Mouse (Mus musculus) liver, embryonic 14.5 days (tissue): Measurements from ENCODE around the gene Fam193a. TPM values are rescaled to one million over a fixed set of nuclear protein-coding genes. Genes with fewer than 3 reads are reported as not detected.

Experiments
- ATAC-seq: fragments of 200-750 bp; cut with Nextera tagmentation; 2 replicates; pipeline ENCODE4 v1.8.0; 2017; ENCODE audit warnings: moderate number of reproducible peaks, mild to moderate bottlenecking, moderate library complexity; ENCODE audit not compliant: insufficient read depth
- DNase-seq, 3 experiments: peaks; one replicate each; pipeline ENCODE4 v3.0.0-alpha.2; 2012 to 2013; ENCODE audit warnings: low read depth in 3 of 3, low spot score in 3 of 3
- H3K27ac ChIP-seq: fragments of 300-500 bp; sonication (generic); 2 replicates; pipeline ENCODE4 v1.5.1; 2014; ENCODE audit warnings: moderate library complexity, mild to moderate bottlenecking, control low read depth, inconsistent platforms
- H3K27me3 ChIP-seq: fragments of 300-500 bp; sonication (generic); 2 replicates; pipeline ENCODE4 v1.6.1; 2014; ENCODE audit warnings: mild to moderate bottlenecking, low read length, moderate library complexity; ENCODE audit not compliant: control insufficient read depth, insufficient read depth
- H3K36me3 ChIP-seq: fragments of 300-500 bp; sonication (generic); replicated peaks from 2 replicates; pipeline ENCODE4 v1.6.1; 2014; ENCODE audit warnings: low read depth; ENCODE audit not compliant: control insufficient read depth, insufficient read depth
- H3K4me1 ChIP-seq, 2 experiments: fragments of 200-500 bp in 1 of 2; fragments of 300-500 bp in 1 of 2; sonication (generic) in 1 of 2; replicated peaks; 2 replicates each; pipeline ENCODE4 v1.6.1; 2012 to 2014; ENCODE audit warnings: antibody characterized with exemption in 1 of 2, inconsistent platforms in 1 of 2, low read length in 1 of 2; ENCODE audit not compliant: control insufficient read depth in 2 of 2, insufficient read depth in 2 of 2
- H3K4me2 ChIP-seq: fragments of 300-500 bp; sonication (generic); 2 replicates; pipeline ENCODE4 v1.6.1; 2014; ENCODE audit warnings: low read depth, mild to moderate bottlenecking, control low read depth, moderate library complexity
- H3K4me3 ChIP-seq, 2 experiments: fragments of 200-500 bp in 1 of 2; fragments of 300-500 bp in 1 of 2; sonication (generic) in 1 of 2; 2 replicates each; pipeline ENCODE4 v1.5.1; 2012 to 2014; ENCODE audit warnings: low read depth in 2 of 2, low read length in 2 of 2, mild to moderate bottlenecking in 2 of 2, control low read depth in 1 of 2, inconsistent platforms in 1 of 2, moderate library complexity in 1 of 2; ENCODE audit not compliant: insufficient read depth in 1 of 2
- H3K9ac ChIP-seq: fragments of 300-500 bp; sonication (generic); replicated peaks from 2 replicates; pipeline ENCODE4 v1.6.1; 2014; ENCODE audit warnings: mild to moderate bottlenecking, control low read depth, moderate library complexity
- H3K9me3 ChIP-seq: fragments of 300-500 bp; sonication (generic); 2 replicates; pipeline ENCODE4 v1.6.1; 2016; ENCODE audit warnings: low read length, mixed read lengths; ENCODE audit not compliant: control insufficient read depth
- CTCF ChIP-seq: IDR thresholded peaks from 2 replicates; pipeline ENCODE4 v1.5.1; 2016; ENCODE audit warnings: antibody characterized with exemption, low read depth, control low read depth
- EP300 ChIP-seq: IDR thresholded peaks from 2 replicates; pipeline ENCODE4 v1.6.1; 2016; ENCODE audit warnings: antibody characterized with exemption, low read depth
- WGBS: fragments of 180-500 bp; shearing (Covaris S2); extraction: QIAGEN DNeasy Blood & Tissue Kit; methylation state at CpG from one replicate; pipeline ENCODE4 v1.1.7; 2014; ENCODE audit not compliant: insufficient replicate concordance; 5-methylcytosine and 5-hydroxymethylcytosine counted together
- polyA plus RNA-seq, 2 experiments: library from polyadenylated mRNA; depleted of rRNA in 1 of 2; stranded (reverse) in 1 of 2; unstranded in 1 of 2; fragments of >200 nt; fragmentation: Nextera tagmentation in 1 of 2; extraction: Ambion mirVana in 1 of 2; gene quantifications; 2 replicates each; pipeline versions ENCODE4 v1.2.1 to v1.2.3; 2012 to 2014

Fam193a gene
- polyA plus RNA-seq, 2 experiments, result 2.9 to 6.4 TPM

DNA sequence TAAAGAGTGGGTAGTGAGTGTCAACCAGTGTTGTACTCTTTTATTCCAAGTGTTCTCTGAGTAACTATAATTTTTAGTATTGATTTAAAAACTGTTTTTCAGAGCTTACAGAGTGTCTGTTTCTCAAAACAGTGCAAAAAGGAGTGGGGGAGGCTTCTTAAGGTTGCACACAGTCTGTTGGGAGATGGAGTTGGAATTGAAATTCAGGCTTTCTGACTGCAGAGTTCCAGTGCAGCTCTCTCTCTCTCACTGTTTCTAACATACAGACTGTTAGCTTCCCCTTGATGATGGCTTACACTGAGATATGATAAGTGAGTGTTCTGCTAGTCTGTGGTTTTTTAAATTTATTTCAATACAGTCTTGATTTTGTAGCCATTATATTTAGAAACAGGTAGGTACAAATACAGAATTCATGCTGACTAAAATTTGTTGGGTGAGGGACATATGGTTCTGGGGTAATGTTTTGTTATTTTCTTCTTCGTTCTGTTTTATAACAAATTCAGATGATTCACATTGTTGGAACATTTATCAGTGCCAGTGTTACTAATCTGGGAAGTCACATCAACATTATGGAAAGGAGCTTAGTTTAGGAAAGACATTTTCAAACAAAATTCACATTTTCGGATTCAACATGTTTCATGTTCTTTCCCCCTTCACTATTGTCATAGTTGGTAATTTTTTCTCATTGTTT is 26.3 kb downstream of the Fam193a start:
- ATAC-seq (no peak), DNase-seq (no peak)
- TF ChIP-seq EP300 (no peak), CTCF (no peak)
- H3K4me1 ChIP-seq, result peaks cover 3% of the 10 kb centered on the region in 2 experiments; a peak in 1 of 4 replicates
- H3K9me3 ChIP-seq, result no peaks in the 10 kb centered on the region
- H3K27ac ChIP-seq, result no peak overlapping the region
- H3K4me2 ChIP-seq, result no peak overlapping the region
- no peak overlapping the region for H3K4me3 ChIP-seq
- no peaks in the 10 kb centered on the region for H3K27me3 ChIP-seq
- no peak overlapping the region for H3K9ac ChIP-seq
- no peaks in the 10 kb centered on the region for H3K36me3 ChIP-seq
- 72% methylated on average over 2 of the region's 2 CpGs for WGBS

DNA sequence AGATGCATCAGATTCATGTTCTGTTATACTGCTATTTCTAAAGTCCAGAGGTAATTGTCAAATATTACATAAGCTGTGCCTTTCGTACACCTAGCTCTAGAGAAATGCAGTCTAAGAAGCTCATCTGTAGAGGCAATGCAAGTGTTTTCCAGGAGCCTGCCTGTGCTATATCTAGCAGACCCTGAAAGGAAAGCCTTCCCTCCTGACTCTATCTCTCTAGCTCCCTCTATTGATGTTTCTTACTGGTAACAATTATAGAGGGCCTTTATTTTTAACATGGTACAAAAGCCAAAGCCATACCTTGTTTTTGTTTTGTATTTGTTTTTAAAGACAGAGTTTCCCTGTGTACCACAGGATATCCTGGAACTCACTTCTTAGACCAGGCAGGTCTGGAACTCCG is 28.1 kb downstream of the Fam193a start:
- H3K4me2 ChIP-seq, result no peak overlapping the region
- DNase-seq (no peak), ATAC-seq (no peak)
- H3K36me3 ChIP-seq, result no peaks in the 10 kb centered on the region
- TF ChIP-seq EP300 (no peak), CTCF (no peak; the same call in 1 of the 2 replicates)
- H3K27ac ChIP-seq, result no peak overlapping the region
- H3K9me3 ChIP-seq, result no peaks in the 10 kb centered on the region
- H3K27me3 ChIP-seq, result no peaks in the 10 kb centered on the region
- H3K4me1 ChIP-seq, result peaks cover 3% of the 10 kb centered on the region in 2 experiments; a peak in 1 of 4 replicates
- H3K4me3 ChIP-seq, result no peak overlapping the region
- H3K9ac ChIP-seq, result no peak overlapping the region
- WGBS, result 68% methylated on average over 2 of the region's 2 CpGs

GRCm38 (mm10) chr5:34398326-34398725 is 28.6 kb downstream of the Fam193a start:
- H3K36me3 ChIP-seq, result no peaks in the 10 kb centered on the region
- no peaks in the 10 kb centered on the region for H3K9me3 ChIP-seq
- TF ChIP-seq CTCF (no peak), EP300 (no peak)
- peaks cover 3% of the 10 kb centered on the region in 2 experiments; a peak in 1 of 4 replicates for H3K4me1 ChIP-seq
- no peaks in the 10 kb centered on the region for H3K27me3 ChIP-seq
- no peak overlapping the region for H3K9ac ChIP-seq
- no peak overlapping the region for H3K27ac ChIP-seq
- no peak overlapping the region for H3K4me3 ChIP-seq
- ATAC-seq, result no peak
- no peak overlapping the region for H3K4me2 ChIP-seq
- no peak for DNase-seq
- 56% methylated on average over 1 of the region's 1 CpGs for WGBS

DNA sequence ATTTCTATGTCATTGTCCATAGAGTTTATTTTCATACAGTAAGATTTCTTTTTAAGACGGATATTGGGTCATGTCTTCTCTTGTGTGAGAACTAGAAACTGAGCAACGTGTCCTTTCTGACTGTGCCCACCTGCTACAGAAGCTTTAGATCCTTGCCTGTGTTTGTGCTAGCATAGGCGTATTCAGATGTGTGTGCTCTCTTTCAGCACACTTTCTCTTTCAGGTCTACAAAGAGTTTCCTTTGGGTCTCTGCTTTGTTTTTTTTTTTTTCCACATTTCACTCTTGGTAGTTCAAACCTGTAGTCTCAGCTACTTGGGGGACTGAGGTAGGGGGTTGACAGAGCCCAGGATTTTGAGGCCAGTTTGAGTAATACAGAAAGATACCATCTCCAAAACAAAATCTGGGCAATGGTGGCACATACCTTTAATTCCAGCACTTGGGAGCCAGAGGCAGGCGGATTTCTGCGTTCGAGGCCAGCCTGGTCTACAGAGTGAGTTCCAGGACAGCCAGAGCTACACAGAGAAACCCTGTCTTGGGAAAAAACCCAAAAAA is 37.7 kb downstream of the Fam193a start:
- H3K36me3 ChIP-seq, result no peaks in the 10 kb centered on the region; the same call in 1 of the 2 replicates
- H3K27ac ChIP-seq, result no peak overlapping the region
- H3K27me3 ChIP-seq, result no peaks in the 10 kb centered on the region
- no peak overlapping the region for H3K9ac ChIP-seq
- DNase-seq, result no peak
- H3K4me1 ChIP-seq, result peaks cover 4 to 5% of the 10 kb centered on the region in 2 experiments; a peak in 3 of 4 replicates
- H3K9me3 ChIP-seq, result no peaks in the 10 kb centered on the region
- no peak overlapping the region for H3K4me2 ChIP-seq
- H3K4me3 ChIP-seq, result no peak overlapping the region
- WGBS, result 73% methylated on average over 6 of the region's 6 CpGs
- TF ChIP-seq CTCF, result no peak
- TF ChIP-seq EP300, result no peak
- ATAC-seq, result no peak

DNA sequence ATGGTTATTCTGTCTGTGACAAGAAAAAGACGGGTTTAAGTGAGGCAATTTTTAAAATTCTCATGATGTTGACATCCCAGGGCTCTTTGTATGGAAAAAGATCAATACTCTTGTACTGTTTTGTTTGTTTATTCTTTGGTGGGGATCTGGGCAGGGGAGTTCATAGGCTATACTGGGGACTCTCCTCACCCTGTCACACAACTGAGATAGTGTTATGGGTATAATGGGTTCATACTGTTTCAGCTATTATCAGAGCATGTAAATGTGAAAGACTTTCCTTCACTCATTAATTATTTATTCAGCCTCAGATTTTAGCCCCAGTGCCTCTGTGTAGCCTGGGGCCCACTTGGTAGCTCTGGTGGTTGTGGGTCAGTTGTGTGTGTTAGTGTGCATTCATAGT is 39.3 kb downstream of the Fam193a start:
- Histone ChIP-seq H3K9ac (no peak overlapping the region), H3K4me3 (no peak overlapping the region), H3K27ac (no peak overlapping the region), H3K27me3 (no peaks in the 10 kb centered on the region), H3K9me3 (no peaks in the 10 kb centered on the region), H3K36me3 (no peaks in the 10 kb centered on the region; the same call in 1 of the 2 replicates), H3K4me2 (no peak overlapping the region), H3K4me1 (peaks cover 4 to 5% of the 10 kb centered on the region in 2 experiments; a peak in 3 of 4 replicates)
- DNase-seq (no peak), ATAC-seq (no peak)
- no peak for TF ChIP-seq CTCF
- TF ChIP-seq EP300, result no peak
- 60% methylated on average over 1 of the region's 1 CpGs for WGBS
